Mouse (Mus musculus) liver, embryonic 12.5 days (tissue): ENCODE data around the gene Anapc2. TPM values are rescaled to one million over a fixed set of nuclear protein-coding genes. Genes with fewer than 3 reads are reported as not detected.

ENCODE experiments used
- ATAC-seq: fragments of 200-750 bp; cut with Nextera tagmentation; 2 replicates; pipeline ENCODE4 v1.8.0; 2017; ENCODE audit warnings: moderate number of reproducible peaks, mild to moderate bottlenecking, moderate library complexity
- H3K27ac ChIP-seq: fragments of 300-500 bp; sonication (generic); 2 replicates; pipeline ENCODE4 v1.5.1; 2016; ENCODE audit warnings: mild to moderate bottlenecking
- H3K27me3 ChIP-seq: fragments of 300-500 bp; sonication (generic); replicated peaks from 2 replicates; pipeline ENCODE4 v1.6.1; 2016; ENCODE audit warnings: mild to moderate bottlenecking, moderate library complexity
- H3K36me3 ChIP-seq: fragments of 300-500 bp; sonication (generic); 2 replicates; pipeline ENCODE4 v1.6.1; 2016; ENCODE audit warnings: mild to moderate bottlenecking, moderate library complexity
- H3K4me1 ChIP-seq: fragments of 300-500 bp; sonication (generic); 2 replicates; pipeline ENCODE4 v1.6.1; 2016
- H3K4me2 ChIP-seq: fragments of 300-500 bp; sonication (generic); 2 replicates; pipeline ENCODE4 v1.6.1; 2016; ENCODE audit warnings: mild to moderate bottlenecking, moderate library complexity
- H3K4me3 ChIP-seq: fragments of 300-500 bp; sonication (generic); 2 replicates; pipeline ENCODE4 v1.5.1; 2016; ENCODE audit warnings: mild to moderate bottlenecking, moderate library complexity
- H3K9ac ChIP-seq: fragments of 300-500 bp; sonication (generic); 2 replicates; pipeline ENCODE4 v1.6.1; 2016; ENCODE audit warnings: mild to moderate bottlenecking, moderate library complexity
- H3K9me3 ChIP-seq: fragments of 300-500 bp; sonication (generic); replicated peaks from 2 replicates; pipeline ENCODE4 v1.6.1; 2016; ENCODE audit warnings: mild to moderate bottlenecking, moderate library complexity
- WGBS: fragments of 180-500 bp; shearing (Covaris S2); methylation state at CpG from one replicate; pipeline ENCODE4 v1.1.7; 2016; ENCODE audit not compliant: insufficient replicate concordance; 5-methylcytosine and 5-hydroxymethylcytosine counted together
- polyA plus RNA-seq: library from polyadenylated mRNA; unstranded; fragments of >200 nt; fragmentation: Nextera tagmentation; extraction: Ambion mirVana; gene quantifications from 2 replicates; pipeline ENCODE4 v1.2.1, GENCODE M21; 2016

Gene Anapc2
- polyA plus RNA-seq, 1 experiment from 2014 or later: 63.6 TPM

- no peak for ATAC-seq
- peaks cover 98% of the 10 kb centered on the region for H3K27me3 ChIP-seq
- H3K4me2 ChIP-seq: no peak overlapping the region
- H3K4me3 ChIP-seq: no peak overlapping the region
- no peak overlapping the region for H3K9ac ChIP-seq
- 6% methylated on average over 11 of the region's 11 CpGs for WGBS
- H3K4me1 ChIP-seq: no peaks in the 10 kb centered on the region
- no peaks in the 10 kb centered on the region for H3K9me3 ChIP-seq
- no peaks in the 10 kb centered on the region for H3K36me3 ChIP-seq
- no peak overlapping the region for H3K27ac ChIP-seq
These were observed 39.2 kb downstream of the Anapc2 start for GRCm38 (mm10) chr2:25311491-25311891.

DNA sequence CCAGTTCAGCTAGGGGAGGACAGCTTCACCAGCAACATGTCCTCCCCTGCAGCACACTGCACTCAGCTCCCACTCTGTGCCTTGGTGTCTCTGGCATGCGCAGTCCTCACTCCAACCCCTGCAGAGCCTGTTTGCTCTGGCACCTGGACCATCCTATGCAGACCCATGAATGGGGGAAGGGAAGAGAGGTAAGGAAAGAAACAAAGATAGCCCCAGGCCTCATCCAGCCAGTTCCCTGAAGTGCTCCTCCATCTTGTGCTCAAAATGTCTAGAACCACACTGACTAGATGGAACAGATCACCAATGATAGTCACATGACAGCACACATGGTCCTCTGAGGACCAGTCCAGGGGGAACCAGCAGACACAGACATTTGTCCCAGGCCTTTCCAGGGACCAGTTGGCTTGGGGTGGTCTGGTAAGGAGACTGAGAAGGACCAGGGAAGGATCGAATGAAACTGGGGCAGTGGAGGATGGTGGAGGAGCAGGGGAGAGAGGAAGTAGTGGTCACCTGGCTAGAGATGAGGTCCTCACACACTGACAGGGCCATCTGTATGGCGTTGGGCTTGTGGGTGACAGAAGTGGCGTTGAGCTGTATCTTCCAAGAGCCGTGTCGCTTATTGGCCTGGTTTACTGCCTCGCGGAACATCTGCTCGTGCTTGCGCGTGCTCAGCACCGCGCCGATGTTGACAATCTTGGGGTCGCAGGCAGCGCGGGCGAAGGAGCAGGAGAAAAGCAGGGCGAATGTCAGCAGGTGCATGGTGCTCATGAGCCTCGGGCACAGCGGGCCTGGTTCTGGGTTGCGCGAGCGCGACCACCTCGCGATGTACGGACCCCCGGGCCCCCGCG, 46.1 kb downstream of the Anapc2 start:
- Histone ChIP-seq H3K27me3 (peaks cover 90% of the 10 kb centered on the region), H3K4me3 (peak overlapping the region; percentile 30), H3K4me1 (peaks cover 8% of the 10 kb centered on the region), H3K9me3 (no peaks in the 10 kb centered on the region), H3K27ac (no peak overlapping the region), H3K9ac (no peak overlapping the region), H3K36me3 (no peaks in the 10 kb centered on the region), H3K4me2 (peak overlapping the region; percentile 61)
- WGBS: 8% methylated on average over 31 of the region's 31 CpGs
- ATAC-seq: no peak

GRCm38 (mm10) chr2:25318971-25319773, 46.9 kb downstream of the Anapc2 start, which contains the start of gene Grin1:
Gene Grin1, minus strand, starts transcription at chr2:25319187.
- Histone ChIP-seq H3K27me3 (peaks cover 82% of the 10 kb centered on the region), H3K27ac (no peak within 1 kb of the TSS), H3K9me3 (no peaks in the 10 kb centered on the region), H3K4me2 (peak within 1 kb of the TSS; percentile 61), H3K36me3 (no peaks in the 10 kb centered on the region), H3K4me1 (peaks cover 8% of the 10 kb centered on the region), H3K9ac (no peak within 1 kb of the TSS), H3K4me3 (peak within 1 kb of the TSS; percentile 30)
- 9% methylated on average over 58 of the region's 58 CpGs for WGBS
- ATAC-seq: no peak

DNA sequence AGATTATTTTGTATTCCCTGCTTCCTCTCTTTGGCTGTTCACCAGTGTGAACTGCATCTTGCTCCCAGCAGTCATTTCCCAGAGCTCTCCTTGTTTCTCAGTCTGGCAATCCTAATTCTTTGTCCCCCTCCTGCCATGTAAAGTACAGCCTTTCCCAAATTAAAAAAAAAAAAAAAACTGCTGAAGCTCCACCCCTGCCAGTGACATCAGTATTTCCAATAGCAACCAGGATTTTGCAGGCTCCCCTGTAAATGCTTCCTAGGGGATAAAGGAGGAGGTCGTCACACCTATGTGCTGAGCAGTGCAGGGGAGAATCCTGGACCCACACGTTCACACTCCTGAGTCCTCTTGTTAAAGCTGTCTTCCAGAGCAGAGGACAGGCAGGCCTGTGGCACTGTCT, 47.8 kb downstream of the Anapc2 start:
- 23% methylated on average over 2 of the region's 2 CpGs for WGBS
- Histone ChIP-seq H3K4me2 (no peak overlapping the region), H3K4me3 (no peak overlapping the region), H3K9ac (no peak overlapping the region), H3K4me1 (peaks cover 8% of the 10 kb centered on the region), H3K9me3 (no peaks in the 10 kb centered on the region), H3K27ac (no peak overlapping the region), H3K27me3 (peaks cover 78% of the 10 kb centered on the region), H3K36me3 (no peaks in the 10 kb centered on the region)
- ATAC-seq: no peak

- H3K27ac ChIP-seq: no peak overlapping the region
- 62% methylated on average over 2 of the region's 2 CpGs for WGBS
- H3K4me2 ChIP-seq: no peak overlapping the region
- peaks cover 24% of the 10 kb centered on the region; the same call in 1 of the 2 replicates for H3K27me3 ChIP-seq
- no peak for ATAC-seq
- H3K9me3 ChIP-seq: no peaks in the 10 kb centered on the region
- H3K4me3 ChIP-seq: no peak overlapping the region
- H3K4me1 ChIP-seq: peaks cover under 1% of the 10 kb centered on the region; the same call in 1 of the 2 replicates
- no peak overlapping the region for H3K9ac ChIP-seq
- H3K36me3 ChIP-seq: no peaks in the 10 kb centered on the region
These were observed 53.8 kb downstream of the Anapc2 start for GRCm38 (mm10) chr2:25326036-25326435.

DNA sequence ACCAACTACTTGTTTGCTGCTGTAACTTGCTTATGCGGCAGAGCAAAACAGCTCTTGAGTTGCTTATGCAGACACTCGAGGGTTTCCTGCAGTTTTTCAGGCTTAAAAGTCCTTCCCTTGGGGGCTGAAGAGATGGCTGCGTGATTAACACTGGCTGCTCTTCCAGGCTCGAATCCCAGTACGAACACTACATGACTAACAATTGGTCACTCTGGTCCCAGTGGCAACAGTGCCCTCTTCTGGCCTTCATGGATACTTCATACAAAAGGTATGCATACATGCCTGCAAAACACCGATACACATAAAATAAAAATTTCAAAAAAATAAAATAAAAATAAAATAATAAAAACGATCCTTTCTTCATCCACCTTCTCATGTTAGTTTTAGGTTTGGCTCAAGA, 56.2 kb downstream of the Anapc2 start:
- H3K27ac ChIP-seq: no peak overlapping the region
- peaks cover 1% of the 10 kb centered on the region; the same call in 1 of the 2 replicates for H3K36me3 ChIP-seq
- H3K4me3 ChIP-seq: no peak overlapping the region
- no peak overlapping the region for H3K9ac ChIP-seq
- no peak for ATAC-seq
- H3K4me1 ChIP-seq: peaks cover 14% of the 10 kb centered on the region
- H3K27me3 ChIP-seq: peaks cover 11% of the 10 kb centered on the region; the same call in 1 of the 2 replicates
- H3K9me3 ChIP-seq: no peaks in the 10 kb centered on the region
- no peak overlapping the region for H3K4me2 ChIP-seq
- WGBS: 39% methylated on average over 7 of the region's 7 CpGs

- ATAC-seq: no peak
- Histone ChIP-seq H3K4me2 (peak overlapping the region; percentile 88), H3K27me3 (peaks cover 4% of the 10 kb centered on the region; the same call in 1 of the 2 replicates), H3K36me3 (peaks cover 31% of the 10 kb centered on the region), H3K4me3 (peak overlapping the region; percentile 90), H3K9me3 (no peaks in the 10 kb centered on the region), H3K4me1 (peaks cover 27% of the 10 kb centered on the region), H3K27ac (no peak overlapping the region), H3K9ac (peak overlapping the region; percentile 87)
- WGBS: 38% methylated on average over 9 of the region's 9 CpGs
These were observed 59.2 kb downstream of the Anapc2 start for GRCm38 (mm10) chr2:25331470-25331869.

DNA sequence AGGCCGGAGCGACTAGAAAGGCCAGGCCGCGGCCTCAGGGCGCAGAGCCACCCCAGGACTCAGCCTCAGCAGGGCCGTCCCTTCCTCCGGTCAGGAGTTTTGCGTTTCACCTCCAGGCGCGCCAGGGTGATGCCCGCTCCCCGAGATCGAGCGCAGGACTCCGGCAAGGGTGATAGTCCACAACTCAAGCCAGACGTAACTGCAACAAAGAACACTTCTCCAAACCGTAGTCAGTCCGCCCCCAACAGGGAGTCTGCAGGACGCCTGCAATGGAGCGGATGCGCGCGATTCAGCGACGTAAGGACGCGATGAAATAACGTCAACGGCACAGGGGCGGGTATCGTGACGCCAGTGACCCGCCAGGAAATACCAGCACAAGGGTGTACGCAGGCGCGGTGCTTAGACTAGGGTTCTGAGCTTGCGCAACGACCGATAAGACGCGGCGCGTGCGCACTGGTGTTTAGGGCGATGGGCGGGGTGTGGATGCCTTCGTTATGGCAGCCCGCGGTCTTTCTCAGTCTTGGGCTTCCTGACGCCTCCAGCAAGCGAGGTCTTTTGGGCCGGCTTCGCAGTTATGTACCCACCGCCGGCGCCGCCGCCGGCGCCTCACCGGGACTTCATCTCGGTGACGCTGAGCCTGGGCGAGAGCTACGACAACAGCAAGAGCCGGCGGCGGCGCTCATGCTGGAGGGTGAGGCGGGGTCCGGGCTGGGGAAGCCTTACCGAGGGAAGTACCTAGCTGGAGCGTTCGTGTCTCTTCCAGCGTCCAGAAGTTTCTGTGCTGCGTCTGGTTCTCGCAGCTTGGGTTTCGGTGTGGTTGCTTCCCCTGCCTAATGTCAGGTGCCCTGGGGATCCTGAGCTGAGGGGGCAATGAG, 60.2 kb downstream of the Anapc2 start, which contains the start of gene Man1b1:
Man1b1 (plus strand) TSS at position 53 of the 875 bp plus-strand sequence.
- Histone ChIP-seq H3K36me3 (peaks cover 41% of the 10 kb centered on the region), H3K9me3 (no peaks in the 10 kb centered on the region), H3K27me3 (no peaks in the 10 kb centered on the region), H3K4me1 (peaks cover 27% of the 10 kb centered on the region), H3K27ac (peak within 1 kb of the TSS; percentile 84), H3K4me2 (peak within 1 kb of the TSS; percentile 88), H3K4me3 (peak within 1 kb of the TSS; percentile 90), H3K9ac (peak within 1 kb of the TSS; percentile 87)
- ATAC-seq: peak; percentile 98
- WGBS: under 1% methylated on average over 78 of the region's 78 CpGs

GRCm38 (mm10) chr2:25333569-25333968, 61.3 kb downstream of the Anapc2 start:
- 77% methylated on average over 2 of the region's 2 CpGs for WGBS
- Histone ChIP-seq H3K4me2 (peak overlapping the region; percentile 88), H3K9ac (peak overlapping the region; percentile 87)

More at GRCm38 (mm10) chr2:25333569-25333968, 61.3 kb downstream of the Anapc2 start:
- peaks cover 27% of the 10 kb centered on the region for H3K4me1 ChIP-seq
- no peak for ATAC-seq
- no peaks in the 10 kb centered on the region for H3K9me3 ChIP-seq
- H3K36me3 ChIP-seq: peaks cover 52% of the 10 kb centered on the region
- peak overlapping the region; percentile 82; the same call in 1 of the 2 replicates for H3K27ac ChIP-seq
- H3K4me3 ChIP-seq: peak overlapping the region; percentile 90
- H3K27me3 ChIP-seq: no peaks in the 10 kb centered on the region
